Mouse (Mus musculus) C2C12 (cell line): ENCODE measurements at regions not wholly inside any gene's neighbourhood (a gene's known extent, or its start where the extent isn't known, plus 50 kb on each side); places are given as distances from the start of the nearest gene placed in this dataset.

Experiments
- CTCF ChIP-seq: IDR thresholded peaks from one replicate; pipeline ENCODE4 v1.5.1; 2011; ENCODE audit not compliant: control insufficient read depth, insufficient read depth, insufficient read length
- MAX ChIP-seq: IDR thresholded peaks from one replicate; pipeline ENCODE4 v1.6.1; 2011; ENCODE audit warnings: mild to moderate bottlenecking, control low read depth
- MYOD1 ChIP-seq: IDR thresholded peaks from one replicate; pipeline ENCODE4 v1.6.1; 2011; ENCODE audit warnings: low read depth; ENCODE audit not compliant: control insufficient read depth, insufficient read length
- MYOG ChIP-seq: IDR thresholded peaks from one replicate; pipeline ENCODE4 v1.6.1; 2011; ENCODE audit not compliant: control insufficient read depth, insufficient read length; ENCODE audit errors: extremely low read depth
- USF1 ChIP-seq: IDR thresholded peaks from one replicate; pipeline ENCODE4 v1.6.1; 2011; ENCODE audit warnings: low read depth, mild to moderate bottlenecking, control low read depth, moderate library complexity

- TF ChIP-seq CTCF (no peak), MAX (no peak), USF1 (no peak), MYOD1 (no peak), MYOG (no peak)
Observed at GRCm38 (mm10) chr2:50631786-50632185, 335.2 kb upstream of the Mmadhc start.
